Mouse (Mus musculus) MN1 (cell line): ENCODE data around the gene Cenpv.
"Not testable (repeated sequence)": the region's sequence is repeated elsewhere in the genome, so short reads cannot be mapped to it uniquely, and the experiment has no call there.

ENCODE experiments used
- DNase-seq: peaks from one replicate; pipeline ENCODE4 v3.0.0-alpha.2; 2016; ENCODE audit warnings: low spot score

Gene Cenpv

GRCm38 (mm10) chr11:62508816-62509215 is 30.2 kb downstream of the Cenpv start:
- DNase-seq, result not testable (repeated sequence)

DNA sequence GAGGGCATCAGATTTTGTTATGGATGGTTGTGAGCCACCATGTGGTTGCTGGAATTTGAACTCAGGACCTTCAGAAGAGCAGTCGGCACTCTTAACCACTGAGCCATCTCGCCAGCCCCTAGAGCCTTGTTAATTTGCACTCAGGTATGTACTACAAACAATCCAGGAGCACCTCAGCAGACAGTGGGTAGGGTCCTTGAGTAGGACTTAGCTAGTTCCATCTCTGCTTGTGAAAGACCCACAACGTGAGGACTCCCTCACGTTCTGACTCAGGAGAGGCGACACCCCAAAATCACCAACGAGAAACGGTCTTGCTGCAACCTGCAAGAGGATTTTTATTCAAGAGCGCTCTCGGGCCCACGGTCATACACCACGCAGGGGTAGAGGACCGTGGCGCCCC is 30.7 kb downstream of the Cenpv start:
- DNase-seq, result not testable (repeated sequence)

DNA sequence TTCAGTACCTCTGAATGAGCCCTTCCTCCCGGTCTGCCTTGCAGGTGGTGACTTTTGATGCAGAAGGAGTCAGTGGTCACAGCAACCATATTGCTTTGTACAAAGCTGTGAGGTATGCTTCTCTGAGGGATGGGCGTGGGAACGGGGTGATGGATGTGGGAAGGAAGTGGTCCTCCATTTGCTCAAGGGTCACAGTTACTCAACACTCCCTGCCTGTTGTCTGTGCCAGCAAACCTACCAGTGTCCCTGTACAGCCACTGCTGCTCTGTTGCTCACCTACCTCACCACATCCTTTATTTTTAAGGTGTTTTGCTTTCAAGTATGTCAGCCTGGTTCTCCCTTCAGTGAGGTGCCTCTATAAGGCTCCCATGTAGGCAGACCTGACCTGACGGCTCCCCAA is 31.4 kb downstream of the Cenpv start:
- DNase-seq, result no peak

GRCm38 (mm10) chr11:62500529-62500928 is 38.5 kb downstream of the Cenpv start:
- no peak for DNase-seq

- no peak for DNase-seq
Observed at GRCm38 (mm10) chr11:62498802-62499201, 40.3 kb downstream of the Cenpv start.

GRCm38 (mm10) chr11:62497181-62497580 is 41.9 kb downstream of the Cenpv start:
- no peak for DNase-seq

GRCm38 (mm10) chr11:62496151-62496715 is 42.8 kb downstream of the Cenpv start:
- DNase-seq, result peak; percentile 65

- peak; percentile 16 for DNase-seq
Observed at GRCm38 (mm10) chr11:62495276-62495801, 43.7 kb downstream of the Cenpv start.

DNA sequence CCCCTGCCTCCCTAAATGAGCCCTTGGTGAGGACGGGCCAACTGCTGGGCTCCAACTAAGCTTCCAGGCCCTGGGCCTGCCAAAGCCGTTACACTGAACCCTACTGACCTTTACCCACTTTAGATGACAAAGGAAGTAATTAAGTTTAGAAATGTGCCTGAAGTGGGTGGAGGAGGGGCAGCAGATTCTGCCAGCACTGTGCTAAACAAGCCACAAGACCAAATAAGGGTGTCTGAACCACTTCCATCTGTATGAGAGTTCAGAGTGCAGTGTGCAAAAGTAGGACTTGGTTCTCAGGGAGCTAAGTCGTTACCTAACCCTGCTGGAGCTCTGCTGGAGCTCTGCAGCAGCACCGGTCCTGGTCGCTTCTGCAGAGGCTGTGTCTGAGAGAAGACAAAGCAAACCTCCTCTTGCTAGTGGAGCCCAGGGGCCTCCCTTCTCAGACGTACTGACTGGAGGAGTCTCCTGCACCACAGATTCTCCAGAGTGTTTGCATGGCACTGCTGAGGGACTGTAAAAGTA is 44.2 kb downstream of the Cenpv start:
- DNase-seq, result peak; percentile 53

DNA sequence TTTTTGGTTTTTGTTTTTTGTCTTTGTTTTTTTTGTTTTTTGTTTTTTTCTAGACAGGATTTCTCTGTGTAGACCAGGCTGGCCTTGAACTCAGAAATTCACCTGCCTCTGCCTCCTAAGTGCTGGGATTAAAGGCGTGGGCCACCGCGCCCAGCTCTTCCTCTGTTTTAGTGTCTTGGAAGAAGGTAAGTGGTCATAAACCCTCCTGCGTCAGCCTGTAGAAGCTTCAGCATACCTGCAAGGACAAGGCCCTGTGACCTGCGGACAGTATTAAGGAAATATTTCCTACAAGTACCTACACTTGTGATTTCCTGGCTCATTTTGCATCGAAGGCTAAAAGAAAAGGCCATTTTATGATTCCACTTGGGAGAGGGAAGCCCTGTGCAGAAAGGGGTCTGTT is 45.4 kb downstream of the Cenpv start:
- DNase-seq, result no peak

DNA sequence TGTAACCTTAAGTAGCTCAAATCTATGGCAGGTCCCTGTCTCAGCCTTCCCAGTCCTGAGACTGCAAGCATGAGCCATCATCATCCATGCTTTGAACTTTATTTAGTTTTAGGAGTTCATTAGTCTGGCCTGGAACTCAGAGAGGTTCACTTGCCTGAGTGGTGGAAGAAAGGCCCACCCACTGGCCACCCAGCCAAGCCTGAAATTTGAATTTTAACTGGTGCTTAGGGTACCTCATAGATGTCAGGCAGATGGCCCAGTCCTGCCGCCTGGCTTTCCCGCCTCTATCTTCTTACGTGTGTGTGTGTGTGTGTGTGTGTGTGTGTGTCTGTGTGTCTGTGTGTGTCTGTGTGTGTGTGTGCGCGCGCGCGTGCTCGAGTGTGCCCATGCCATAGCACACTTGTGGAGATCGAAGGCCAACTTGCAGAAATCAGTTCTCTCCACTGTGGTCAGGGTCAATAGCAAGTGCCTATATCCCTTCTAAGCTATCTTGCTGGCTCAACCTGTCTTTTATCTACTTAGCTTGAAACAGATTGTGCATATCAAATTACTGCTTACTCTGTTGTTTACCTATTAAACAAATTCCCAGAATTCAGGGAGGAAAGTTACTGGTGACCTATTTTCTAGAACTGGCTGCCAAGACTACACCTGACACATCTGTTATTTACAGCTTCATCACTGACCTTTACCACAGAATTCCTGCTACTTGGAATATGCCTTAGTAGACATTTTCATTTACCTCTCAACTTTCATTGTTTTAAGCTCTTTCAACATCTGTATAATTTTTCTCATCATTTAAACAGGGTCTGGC is 51.3 kb downstream of the Cenpv start:
- DNase-seq, result no peak

DNA sequence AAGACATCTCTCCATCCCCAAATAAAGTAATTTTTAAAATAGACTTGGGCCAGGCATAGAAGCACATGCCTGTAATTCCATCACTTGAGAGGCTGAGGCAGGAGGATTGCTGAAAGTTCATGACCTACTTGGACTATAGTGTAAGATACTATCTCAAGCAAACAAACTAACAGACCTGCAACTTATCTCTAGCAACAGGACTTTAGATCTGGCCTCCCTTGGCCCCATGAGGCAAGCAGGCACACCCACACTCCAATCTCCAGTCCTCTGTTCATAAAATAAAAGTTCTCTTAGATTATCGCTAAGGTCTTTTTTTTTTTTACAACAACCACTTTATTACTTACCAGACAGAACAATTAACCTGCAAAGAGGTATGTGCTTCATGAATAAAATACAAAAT is 52.1 kb downstream of the Cenpv start:
- no peak for DNase-seq

GRCm38 (mm10) chr11:62479581-62479980 is 59.5 kb downstream of the Cenpv start:
- no peak for DNase-seq

GRCm38 (mm10) chr11:62478931-62479330 is 60.1 kb downstream of the Cenpv start:
- no peak for DNase-seq

DNA sequence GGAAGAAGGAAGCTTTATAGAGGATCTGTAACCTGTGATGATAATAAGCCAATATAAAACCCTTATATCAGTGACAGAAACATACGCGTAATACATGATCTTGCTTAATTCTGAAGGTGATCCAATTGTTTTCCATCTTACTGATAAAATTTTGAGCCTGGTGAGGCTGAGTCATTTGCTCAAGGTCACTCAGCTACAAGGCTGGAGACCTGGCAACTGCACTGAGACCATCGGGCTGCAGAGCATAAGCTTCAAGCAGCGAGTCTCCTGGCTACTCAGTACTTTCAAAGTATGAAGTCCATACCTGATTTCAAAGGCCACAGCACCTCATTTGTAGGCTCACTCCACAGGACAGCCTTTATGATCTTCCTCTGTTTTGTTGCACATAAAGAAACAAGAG is 62.9 kb downstream of the Cenpv start:
- no peak for DNase-seq
